Mouse (Mus musculus) adrenal gland, postnatal 4 days (tissue): ENCODE measurements at regions not wholly inside any gene's neighbourhood (a gene's known extent, or its start where the extent isn't known, plus 50 kb on each side); places are given as distances from the start of the nearest gene placed in this dataset.

Source experiments
- DNase-seq, 2 experiments: peaks; one replicate each; pipeline ENCODE4 v3.0.0; 2021 to 2022; ENCODE audit warnings: low spot score in 2 of 2, mixed read lengths in 2 of 2

GRCm38 (mm10) chr8:82476708-82477425, 73.8 kb upstream of the Il15 start:
- DNase-seq: no peak

GRCm38 (mm10) chr8:82473266-82473665, 70.2 kb upstream of the Il15 start:
- no peak for DNase-seq

GRCm38 (mm10) chr8:82471825-82472224, 68.8 kb upstream of the Il15 start:
- no peak for DNase-seq

GRCm38 (mm10) chr8:82469824-82470223, 66.8 kb upstream of the Il15 start:
- no peak for DNase-seq

GRCm38 (mm10) chr8:82462841-82463240, 59.8 kb upstream of the Il15 start:
- no peak for DNase-seq

- no peak for DNase-seq
Observed at GRCm38 (mm10) chr8:82459007-82459406, 56.0 kb upstream of the Il15 start.

- no peak for DNase-seq
Observed at GRCm38 (mm10) chr8:82454056-82454455, 51.0 kb upstream of the Il15 start.
